Mouse (Mus musculus): ENCODE data around the gene Chst11. TPM values are rescaled to one million over a fixed set of nuclear protein-coding genes. Genes with fewer than 3 reads are reported as not detected.
A peak's percentile ranks its signal among the peaks of the same experiment; 100 is the strongest.

The Chst11 gene
- 10 to 100 TPM; 33.9 to 36.5 TPM for total RNA-seq (2021)

DNA sequence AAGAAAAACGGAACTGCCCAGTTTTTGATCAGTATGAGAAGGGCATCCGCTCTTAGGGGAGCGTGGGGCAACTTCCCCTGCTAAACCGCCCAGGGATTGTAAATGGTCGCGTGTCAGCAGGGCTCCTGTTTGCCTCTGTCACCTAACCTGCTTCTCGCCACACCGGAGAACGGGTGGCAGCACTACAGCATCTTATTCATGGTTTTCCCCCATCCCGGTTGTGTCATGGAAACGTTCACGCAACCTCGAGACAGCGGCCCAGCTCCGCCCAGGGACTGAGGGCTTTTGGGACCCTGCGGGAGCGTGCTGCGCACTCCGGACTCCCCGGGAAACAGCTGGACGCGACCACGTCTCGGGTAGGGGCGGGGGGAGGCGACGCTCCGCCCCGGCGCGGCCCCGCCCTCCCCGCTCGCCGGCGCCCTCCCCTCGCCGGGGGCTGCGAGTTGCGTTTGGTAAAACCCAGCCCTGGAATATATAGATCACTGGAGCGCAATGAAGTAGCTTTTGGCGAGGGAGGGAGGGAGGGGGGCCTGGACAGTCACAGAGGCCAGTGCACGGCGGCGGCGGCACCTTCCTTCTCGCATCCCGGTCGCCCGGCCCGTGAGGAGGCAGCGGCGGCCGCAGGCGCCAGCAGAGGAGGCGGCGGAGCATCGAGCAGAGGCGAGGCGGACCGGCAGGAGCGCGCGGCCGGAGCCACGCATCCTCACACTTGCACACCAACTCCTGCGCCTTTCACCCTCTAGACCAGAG is at the start of gene Chst11:
TSS of gene Chst11 (plus strand) at position 549 of the 750 bp plus-strand sequence.
- intact Hi-C loops (cut with DNase I): loop anchor here (2.0 to 5.0 kb wide), 6 partner anchors 58 to 212 kb away; no protein-coding TSS in a partner anchor
- DNase-seq (ENCODE audit: low spot score in 2 of 2): peak; percentile 82 to 86

DNA sequence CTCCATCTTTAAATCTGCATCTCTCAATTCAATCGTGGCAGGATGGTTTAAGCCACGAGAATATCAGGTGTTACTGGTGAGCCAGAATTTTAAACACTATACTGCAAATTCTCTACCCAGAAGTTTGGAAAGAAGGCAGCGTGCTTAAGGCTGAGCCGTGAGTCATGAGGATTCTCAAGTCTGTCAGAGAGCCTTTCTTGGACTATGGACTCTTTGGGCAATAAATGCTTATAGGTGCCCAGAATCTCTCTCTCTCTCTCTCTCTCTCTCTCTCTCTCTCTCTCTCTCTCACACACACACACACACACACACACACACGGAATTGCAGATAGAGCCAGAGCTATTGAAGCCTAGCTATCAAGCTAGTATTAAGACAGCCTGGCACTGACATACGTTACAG is 49.5 kb upstream of the Chst11 start:
- intact Hi-C loops (cut with DNase I): no loop called here
- no peak for DNase-seq (ENCODE audit: low spot score in 2 of 2)

DNA sequence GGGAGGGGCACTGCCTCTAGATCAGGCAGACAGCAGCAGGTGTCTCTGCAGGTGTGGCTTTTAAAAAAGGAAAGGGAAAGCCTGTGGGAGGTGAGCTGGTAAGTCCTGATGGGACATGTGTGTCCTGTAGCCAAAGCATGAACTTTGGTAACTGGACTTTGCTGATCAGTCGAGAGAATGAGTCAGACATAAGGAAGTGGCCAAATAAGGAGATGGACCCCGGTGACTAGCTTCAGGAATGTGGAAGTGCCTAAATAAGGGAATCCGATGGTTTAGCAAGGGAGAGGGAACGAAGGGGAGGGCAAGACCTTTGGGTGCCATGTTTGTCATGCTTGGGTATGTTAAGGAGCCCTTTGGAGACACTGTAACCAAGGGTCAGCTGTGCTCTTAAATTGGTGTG is 31.9 kb upstream of the Chst11 start:
- no peak for DNase-seq (ENCODE audit: low spot score in 2 of 2)
- intact Hi-C loops (cut with DNase I): loop anchor here (10.0 kb wide), 1 partner anchor 551 kb away; no protein-coding TSS in a partner anchor

DNA sequence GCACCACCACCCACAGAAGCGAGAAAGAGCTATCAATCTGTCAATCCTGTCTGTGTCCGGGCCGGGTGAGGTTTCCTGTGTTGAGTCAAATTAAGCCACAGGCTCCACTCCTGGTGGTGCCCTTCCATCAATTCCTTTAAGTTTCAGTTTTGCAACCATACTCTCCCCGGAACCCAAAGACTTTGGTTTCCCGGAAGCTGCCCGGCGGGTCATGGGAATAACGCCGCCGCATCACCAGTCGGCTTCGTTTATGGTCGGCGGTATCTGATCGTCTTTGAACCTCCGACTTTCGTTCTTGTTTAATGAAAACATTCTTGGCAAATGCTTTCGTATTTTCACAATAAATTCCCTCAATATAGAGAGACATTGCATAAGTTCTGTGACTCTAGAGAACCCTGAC is 30.2 kb upstream of the Chst11 start:
- intact Hi-C loops (cut with DNase I): loop anchor here (10.0 kb wide), 1 partner anchor 550 kb away; no protein-coding TSS in a partner anchor
- no peak for DNase-seq (ENCODE audit: low spot score in 2 of 2)

DNA sequence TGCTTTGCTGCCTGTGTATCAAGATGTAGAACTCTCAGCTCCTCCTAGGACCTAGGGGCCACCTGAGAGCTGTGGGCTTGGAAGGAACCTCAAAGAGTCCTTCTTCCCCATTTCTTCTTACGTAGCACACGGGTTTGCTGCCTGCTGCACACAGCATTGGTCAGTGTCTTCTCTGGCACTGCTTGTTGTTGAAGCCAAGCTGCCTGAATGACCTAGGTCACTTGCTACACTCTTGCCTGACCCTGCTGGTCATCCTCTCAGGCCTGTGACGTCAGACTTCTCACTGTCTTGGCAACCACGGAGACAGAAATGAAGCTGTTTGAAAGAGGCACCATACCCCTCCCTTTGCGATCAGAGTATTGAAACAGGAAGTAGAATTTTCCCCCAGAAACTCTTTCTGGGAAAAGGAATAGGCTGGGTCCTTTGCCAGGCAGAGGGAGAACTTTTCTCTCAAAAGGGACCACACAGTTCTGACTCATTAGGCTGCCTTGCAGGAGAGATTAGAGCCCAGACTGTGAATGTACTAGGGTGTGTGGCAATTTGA is 27.0 kb upstream of the Chst11 start:
- DNase-seq (ENCODE audit: low spot score in 2 of 2): peak in 1 of 2 experiments; percentile 2
- intact Hi-C loops (cut with DNase I): loop anchor here (10.0 kb wide), 1 partner anchor 547 kb away; no protein-coding TSS in a partner anchor

DNA sequence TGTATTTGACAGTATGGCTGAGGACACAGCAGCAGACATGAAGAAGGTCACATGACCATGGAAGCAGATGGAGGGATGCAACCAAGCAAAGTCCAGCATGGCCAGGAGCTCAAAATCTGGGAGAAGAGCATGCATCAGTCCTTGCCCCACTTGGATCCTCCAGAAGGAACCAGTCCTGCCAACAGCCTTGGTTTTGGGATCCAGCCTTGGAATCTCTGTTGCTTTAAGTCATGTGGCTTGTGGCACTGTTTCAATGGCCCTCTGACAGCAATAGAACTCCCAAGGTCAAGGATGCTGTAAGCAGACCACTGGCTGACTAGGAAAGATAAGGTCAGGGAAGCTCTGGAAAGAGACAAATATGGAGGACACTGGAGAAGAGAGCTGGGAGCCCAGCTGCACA is 26.0 kb upstream of the Chst11 start:
- no peak for DNase-seq (ENCODE audit: low spot score in 2 of 2)
- intact Hi-C loops (cut with DNase I): loop anchor here (10.0 kb wide), 1 partner anchor 545 kb away; no protein-coding TSS in a partner anchor

DNA sequence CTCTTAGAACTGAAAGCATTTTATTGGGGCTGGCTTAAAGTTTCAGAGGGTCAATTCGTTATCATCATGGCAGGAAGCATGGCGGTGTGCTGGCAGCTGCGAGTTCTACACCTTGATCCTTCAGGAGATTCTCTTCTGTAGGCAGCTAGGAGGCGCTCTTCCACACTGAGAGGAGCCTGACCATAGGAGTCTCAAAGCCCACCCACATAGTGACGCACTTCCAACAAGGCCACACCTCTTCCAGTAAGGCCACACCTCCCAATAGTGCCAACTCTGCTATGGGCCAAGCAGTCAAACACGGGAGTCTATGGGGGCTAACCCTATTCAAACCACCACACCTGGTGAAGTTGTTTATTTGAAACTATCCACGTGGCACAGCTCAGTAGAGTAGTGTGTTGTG is 24.0 kb upstream of the Chst11 start:
- intact Hi-C loops (cut with DNase I): no loop called here
- DNase-seq (ENCODE audit: low spot score in 2 of 2): no peak

DNA sequence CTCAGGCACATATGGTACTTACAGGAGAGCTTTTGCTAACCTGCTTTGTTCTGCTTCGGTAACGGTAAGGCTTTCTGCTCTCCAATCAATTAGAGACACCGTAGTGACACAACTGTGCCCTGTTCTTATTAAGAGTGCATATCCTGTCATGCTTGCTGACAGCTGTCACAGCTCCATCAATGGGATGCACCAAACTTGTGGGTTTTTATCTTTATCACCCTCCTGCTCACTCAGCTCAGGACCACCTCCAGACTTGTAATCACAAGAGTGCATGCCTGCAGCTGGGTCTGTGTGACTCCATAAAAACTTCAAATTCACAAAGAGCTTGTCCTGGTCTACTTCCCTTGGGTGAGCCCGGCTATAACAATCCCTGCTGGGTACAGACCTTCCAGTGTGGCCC is 23.3 kb upstream of the Chst11 start:
- no peak for DNase-seq (ENCODE audit: low spot score in 2 of 2)
- intact Hi-C loops (cut with DNase I): no loop called here

DNA sequence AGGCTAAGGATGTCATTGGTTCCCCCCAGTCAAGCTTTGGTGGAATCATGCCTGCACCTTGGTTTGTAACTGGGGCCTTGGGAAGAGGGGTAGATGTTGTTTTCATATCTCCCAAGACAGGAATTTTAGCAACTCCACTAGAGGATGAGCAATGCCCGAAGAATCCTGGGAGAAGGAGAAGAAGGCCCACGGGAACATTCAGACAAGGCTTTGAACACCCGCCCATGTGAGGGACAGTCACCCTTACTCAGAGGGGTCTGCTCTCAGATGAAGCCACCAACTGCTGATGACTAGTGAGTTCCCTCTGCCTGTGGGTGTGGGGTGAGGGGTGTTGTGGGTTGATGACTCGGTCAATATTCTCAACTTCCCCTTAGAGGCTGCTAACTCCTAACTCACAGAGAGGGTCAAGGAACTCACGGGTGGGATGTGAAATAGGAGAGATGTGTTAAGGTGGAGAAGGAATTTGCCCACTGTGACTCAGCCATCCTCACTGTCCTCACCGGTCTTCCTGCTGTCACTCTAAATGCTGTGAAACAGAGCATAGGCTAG is 22.8 kb upstream of the Chst11 start:
- no peak for DNase-seq (ENCODE audit: low spot score in 2 of 2)
- intact Hi-C loops (cut with DNase I): no loop called here

DNA sequence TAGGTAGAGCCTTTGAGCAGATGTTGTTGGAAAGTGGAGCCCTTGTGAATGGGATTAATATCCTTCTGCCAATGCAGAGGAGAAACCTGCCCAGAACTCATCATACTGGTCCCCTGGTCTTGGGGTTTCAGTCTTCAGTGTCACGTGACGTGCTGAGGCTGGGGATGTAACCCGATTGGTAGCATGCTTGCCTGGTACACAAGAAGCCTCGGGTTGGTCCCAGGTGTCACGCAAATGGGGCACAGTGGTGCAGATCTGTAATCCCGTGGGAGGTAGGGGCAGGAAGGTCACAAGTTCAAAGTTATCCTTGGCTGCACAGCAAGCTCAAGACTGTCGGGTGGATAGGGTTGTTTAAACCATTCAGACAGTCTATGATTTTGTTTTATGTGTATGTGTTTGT is 20.8 kb upstream of the Chst11 start:
- intact Hi-C loops (cut with DNase I): no loop called here
- no peak for DNase-seq (ENCODE audit: low spot score in 2 of 2)

DNA sequence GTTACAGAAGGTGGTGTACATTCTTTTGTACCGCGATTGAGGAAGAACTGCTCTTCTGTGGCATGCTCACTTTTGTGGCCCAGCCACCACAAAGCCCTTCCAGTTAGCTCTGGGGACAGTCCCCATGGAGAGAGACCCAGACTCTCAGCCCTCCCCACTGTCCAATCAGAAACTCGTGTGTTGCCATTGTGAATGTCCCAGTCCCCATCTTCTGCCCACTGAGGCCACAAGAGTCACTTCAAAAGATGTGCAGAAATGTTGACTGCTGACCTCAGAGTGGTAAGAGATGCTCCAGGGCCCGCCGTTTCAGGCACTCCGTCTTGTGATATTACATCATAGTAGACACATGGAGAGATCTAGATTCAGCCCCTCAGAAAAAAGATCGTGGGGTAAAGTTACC is 18.6 kb upstream of the Chst11 start:
- intact Hi-C loops (cut with DNase I): no loop called here
- no peak for DNase-seq (ENCODE audit: low spot score in 2 of 2)

DNA sequence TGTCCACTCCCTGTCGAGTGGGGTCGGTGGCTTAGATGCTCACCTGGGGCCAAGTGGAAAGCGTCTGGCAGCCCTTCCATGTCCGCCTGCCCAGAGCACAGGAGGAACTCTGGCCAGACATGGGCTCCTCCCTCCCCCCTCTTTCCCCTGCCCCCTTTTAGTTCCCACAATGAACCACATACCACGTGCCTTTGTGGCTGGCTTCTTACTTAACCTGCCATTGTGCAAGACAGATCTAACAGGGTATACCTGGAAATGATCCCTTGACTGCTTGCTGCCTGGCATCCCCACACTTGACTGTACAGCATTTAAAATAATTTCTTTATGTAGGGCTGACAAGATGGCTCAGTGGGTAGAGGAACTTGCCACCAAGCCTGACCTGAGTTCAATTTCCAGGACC is 15.7 kb upstream of the Chst11 start:
- no peak for DNase-seq (ENCODE audit: low spot score in 2 of 2)
- intact Hi-C loops (cut with DNase I): no loop called here

DNA sequence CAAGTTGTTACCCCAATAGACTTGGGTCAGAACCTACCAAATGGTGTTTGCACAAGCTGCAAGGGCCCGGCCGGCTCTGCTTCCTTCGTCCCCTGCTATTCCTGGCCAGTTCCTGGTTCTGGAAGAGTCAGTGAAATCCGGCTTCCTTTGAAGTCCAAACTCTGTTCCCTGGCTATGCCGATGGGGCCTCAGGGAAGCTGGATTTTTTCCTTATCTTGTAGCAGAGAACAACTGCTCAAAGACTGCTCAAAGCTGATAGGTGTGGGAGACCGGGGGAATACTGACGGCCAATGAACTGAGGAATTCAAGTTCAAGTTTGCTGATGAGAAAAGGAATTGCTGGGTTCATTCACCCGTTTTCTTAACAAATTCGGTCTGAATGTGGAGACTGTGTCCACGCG is 13.7 kb upstream of the Chst11 start:
- intact Hi-C loops (cut with DNase I): no loop called here
- DNase-seq (ENCODE audit: low spot score in 2 of 2): no peak

DNA sequence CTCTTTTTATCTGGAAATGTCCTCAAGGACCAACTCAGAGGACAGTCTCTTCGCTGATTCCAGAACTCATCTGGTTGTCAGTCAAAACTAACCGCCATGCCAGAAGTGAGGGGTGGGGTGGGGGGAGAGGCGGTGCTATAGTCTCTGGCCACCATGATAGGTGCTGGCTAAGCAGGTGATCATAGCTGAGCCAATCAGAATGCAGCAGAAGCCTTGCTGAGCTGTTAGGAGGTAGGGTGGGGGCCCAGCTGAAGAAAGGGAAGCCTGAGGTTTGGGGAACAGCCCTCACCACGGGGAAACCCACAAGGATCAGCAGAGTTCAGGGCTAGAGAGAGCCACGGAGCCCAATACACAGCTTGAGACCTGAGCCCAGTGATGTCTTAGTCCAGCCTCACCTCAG is 11.1 kb upstream of the Chst11 start:
- no peak for DNase-seq (ENCODE audit: low spot score in 2 of 2)
- intact Hi-C loops (cut with DNase I): no loop called here

DNA sequence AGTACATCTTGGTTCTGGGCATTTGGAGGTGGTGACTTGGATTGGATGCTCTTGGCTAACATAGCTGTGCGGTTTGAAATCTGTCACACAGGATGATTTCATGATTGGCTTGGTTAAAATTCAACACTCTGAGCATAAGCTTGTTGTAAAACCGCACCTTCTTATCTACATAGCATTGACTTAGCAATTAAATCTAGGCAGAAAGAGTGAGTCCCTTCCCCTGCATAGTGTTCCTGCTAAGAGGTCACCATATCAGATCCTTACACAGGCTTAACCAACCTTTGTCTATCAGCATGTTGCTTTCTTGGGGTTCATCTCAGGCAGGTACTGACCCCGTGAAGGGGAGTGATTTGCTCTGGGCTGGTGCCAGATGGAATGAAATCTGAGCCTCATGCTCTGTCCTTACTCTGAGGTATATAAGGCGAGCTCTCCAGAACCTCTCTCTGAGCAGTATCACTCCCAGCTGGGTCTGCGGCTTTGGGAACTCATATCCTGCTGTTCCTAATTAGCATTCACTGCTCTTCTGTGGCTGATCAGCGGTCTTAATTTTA is 10.6 kb upstream of the Chst11 start:
- no peak for DNase-seq (ENCODE audit: low spot score in 2 of 2)
- intact Hi-C loops (cut with DNase I): no loop called here

DNA sequence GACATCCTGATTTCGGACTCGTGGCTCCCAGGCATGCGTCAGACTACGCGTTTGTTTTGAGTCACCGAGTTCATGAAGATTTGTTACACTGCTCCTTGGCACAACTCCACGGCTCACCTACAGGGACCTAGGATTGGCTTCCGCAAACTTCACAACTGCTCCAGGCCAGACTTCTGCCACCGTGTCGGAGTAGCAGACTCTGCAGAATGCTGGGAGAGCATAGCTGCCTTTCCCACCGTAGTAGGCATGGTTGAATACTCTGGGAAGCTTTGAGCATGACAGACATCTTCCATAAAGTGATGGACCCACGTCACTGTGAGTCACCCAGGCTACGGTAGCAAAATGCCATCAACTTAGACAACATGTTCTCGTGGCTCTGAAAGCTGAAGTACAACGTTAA is 9.5 kb upstream of the Chst11 start:
- DNase-seq (ENCODE audit: low spot score in 2 of 2): no peak

DNA sequence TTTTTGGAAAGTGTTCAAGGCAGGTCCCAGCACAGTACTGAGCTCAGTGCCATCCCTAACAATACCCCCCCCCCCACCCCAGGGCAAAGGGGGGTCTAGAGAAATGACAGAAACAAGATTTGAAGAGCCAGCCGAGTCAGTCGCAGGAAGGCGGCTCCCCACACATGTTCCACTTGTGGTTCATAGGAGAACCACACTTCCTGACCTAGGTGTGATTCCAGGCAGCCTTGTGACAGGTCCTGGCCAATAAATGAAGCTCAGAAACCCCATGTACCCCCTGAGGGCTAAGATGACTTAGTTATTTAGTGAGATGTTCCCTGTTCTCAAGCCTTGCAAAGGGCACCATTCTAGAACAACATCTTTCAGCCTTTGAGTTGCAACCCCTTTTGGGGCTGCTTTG is 3.0 kb upstream of the Chst11 start:
- DNase-seq (ENCODE audit: low spot score in 2 of 2): no peak
- intact Hi-C loops (cut with DNase I): loop anchor here (5.0 kb wide), 2 partner anchors 55 to 70 kb away; no protein-coding TSS in a partner anchor

More for the DNA sequence above, 9.5 kb upstream of the Chst11 start:
- intact Hi-C loops (cut with DNase I): no loop called here

DNA sequence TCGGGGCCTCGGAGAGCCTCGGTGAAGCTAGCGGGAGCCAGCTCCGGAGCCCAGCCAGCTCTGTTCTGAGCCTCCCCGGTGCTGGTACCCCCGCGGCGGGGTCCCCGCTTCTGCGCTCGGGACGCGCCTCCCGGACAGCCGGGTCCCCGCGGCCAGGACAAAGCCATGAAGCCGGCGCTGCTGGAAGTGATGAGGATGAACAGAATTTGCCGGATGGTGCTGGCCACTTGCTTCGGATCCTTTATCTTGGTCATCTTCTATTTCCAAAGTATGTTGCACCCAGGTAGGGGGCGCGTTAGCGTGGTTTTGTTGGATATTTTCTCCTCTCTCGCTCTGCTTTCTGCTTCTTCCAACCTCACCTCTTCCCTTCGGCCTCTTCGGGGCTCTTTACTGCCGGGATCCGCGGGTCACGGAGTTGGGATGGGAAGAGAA is 418 bp downstream of the Chst11 start:
- DNase-seq (ENCODE audit: low spot score in 2 of 2): peak; percentile 63 to 65
- intact Hi-C loops (cut with DNase I): loop anchor here (2.0 to 5.0 kb wide), 5 partner anchors 77 to 212 kb away; no protein-coding TSS in a partner anchor

DNA sequence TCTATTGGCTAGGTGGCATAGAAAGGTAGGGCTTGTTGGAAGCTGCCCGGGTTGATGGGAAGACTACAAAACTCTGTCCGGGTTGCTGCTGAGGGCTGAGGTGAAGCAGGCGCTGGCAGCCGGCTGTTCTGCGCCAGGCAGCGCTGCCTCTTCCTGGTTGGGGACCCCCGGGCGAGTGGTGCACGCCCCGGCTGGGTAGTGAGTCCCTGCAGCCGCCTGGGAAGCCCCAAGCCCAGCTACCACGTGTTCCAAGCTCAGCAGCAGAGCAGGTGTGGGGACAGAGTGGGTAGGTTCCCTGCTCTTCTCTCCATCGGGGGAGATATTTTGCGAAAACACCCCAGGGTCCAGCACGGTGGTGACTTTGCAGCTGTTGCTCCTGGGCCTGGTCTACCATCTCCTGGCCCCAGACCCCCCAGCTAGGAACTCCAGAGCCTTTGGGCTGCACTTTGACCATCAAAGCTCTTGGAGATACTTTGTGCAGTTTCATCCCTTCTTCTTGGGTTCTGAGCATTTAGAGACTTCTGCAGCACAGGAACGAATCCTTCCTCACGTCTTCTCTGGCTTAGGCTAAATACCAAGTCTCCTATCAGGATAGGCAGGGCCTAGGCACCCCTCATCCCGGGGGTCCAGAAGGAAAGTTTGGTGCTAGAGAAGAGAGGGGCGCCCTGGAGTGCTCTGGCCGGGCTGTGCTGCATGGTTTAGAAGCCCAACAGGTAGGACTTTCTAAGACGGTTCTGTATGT is 1.1 kb downstream of the Chst11 start:
- DNase-seq (ENCODE audit: low spot score in 2 of 2): no peak
- intact Hi-C loops (cut with DNase I): loop anchor here (2.0 to 5.0 kb wide), 4 partner anchors 76 to 211 kb away; no protein-coding TSS in a partner anchor

DNA sequence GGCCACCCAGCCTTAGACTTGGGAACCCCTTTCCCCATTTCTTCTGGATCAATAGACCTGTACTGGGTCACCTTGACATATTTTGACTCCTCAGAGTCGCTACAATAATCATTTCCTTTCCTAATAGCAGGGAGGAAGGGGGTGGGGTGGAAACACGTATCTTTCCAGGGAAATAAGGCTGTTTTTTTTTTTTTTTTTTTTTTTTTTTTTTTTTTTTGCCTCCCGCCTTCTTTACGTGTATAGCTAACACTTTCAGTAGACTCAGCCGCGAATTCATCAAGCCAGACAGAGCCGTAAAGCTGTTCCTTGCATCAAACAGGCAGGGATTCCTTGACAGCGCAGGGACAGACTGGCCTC is 1.7 kb downstream of the Chst11 start:
- intact Hi-C loops (cut with DNase I): loop anchor here (1.0 to 5.0 kb wide), 5 partner anchors 55 to 210 kb away; no protein-coding TSS in a partner anchor

More for the DNA sequence above, 1.7 kb downstream of the Chst11 start:
- DNase-seq (ENCODE audit: low spot score in 2 of 2): peak in 1 of 2 experiments; percentile 11
